18 mouse cellular contexts compared by ENCODE assay signal in genomic region chr9:60267273-60267626, GRCm38 (mm10).
DNase-seq lines count a peak whose midpoint lies in the region; ATAC-seq and TF ChIP-seq lines count a peak whose summit lies in the region.
"Had no signal": no experiment of that assay in that cellular context is flagged by ENCODE, and none has a peak within 500 bp of the region (broad histone marks: within the 10 kb centered on the region; RNA-seq: fewer than 3 reads in every experiment).

No protein-coding gene starts in this region.

- peaks cover 41% of the 10 kb centered on the region for H3K4me1 ChIP-seq in forebrain, embryonic 10.5 days
- H3K4me1 ChIP-seq in forebrain, embryonic 14.5 days (ENCODE audit: control insufficient read depth, insufficient read depth, low read length): peaks cover 32% of the 10 kb centered on the region
- peaks cover 30% of the 10 kb centered on the region for H3K4me1 ChIP-seq in hindbrain, embryonic 15.5 days (replicated peaks)
- peaks cover 15% of the 10 kb centered on the region; the same call in 1 of the 2 replicates for H3K4me1 ChIP-seq in midbrain, embryonic 16.5 days (ENCODE audit: control insufficient read depth, insufficient read depth, low read length)
- H3K4me1 ChIP-seq in stomach, postnatal 0 days (replicated peaks; ENCODE audit: control insufficient read depth, insufficient read depth): no peaks in the 10 kb centered on the region

- no peak for TF ChIP-seq CTCF in stomach, postnatal 0 days (IDR thresholded peaks at IDR 0.05; ENCODE audit: low read depth)

- H3K36me3 ChIP-seq in forebrain, embryonic 10.5 days (replicated peaks): no peaks in the 10 kb centered on the region
- H3K36me3 ChIP-seq in forebrain, embryonic 14.5 days (ENCODE audit: control insufficient read depth, insufficient read depth, low read length): no peaks in the 10 kb centered on the region
- H3K36me3 ChIP-seq in hindbrain, embryonic 15.5 days: no peaks in the 10 kb centered on the region
- no peaks in the 10 kb centered on the region for H3K36me3 ChIP-seq in midbrain, embryonic 16.5 days (ENCODE audit: control insufficient read depth, insufficient read depth, low read length)
- H3K36me3 ChIP-seq in stomach, postnatal 0 days (ENCODE audit: control insufficient read depth, insufficient read depth, low read length): no peaks in the 10 kb centered on the region
- H3K36me3 ChIP-seq: limb, embryonic 15.5 days had no signal

- WGBS in forebrain, embryonic 10.5 days: 49% methylated on average over 5 of the region's 5 CpGs
- WGBS in forebrain, embryonic 14.5 days: 5% methylated on average over 5 of the region's 5 CpGs
- 33% methylated on average over 5 of the region's 5 CpGs for WGBS in hindbrain, embryonic 15.5 days
- 14% methylated on average over 5 of the region's 5 CpGs for WGBS in midbrain, embryonic 16.5 days
- 85% methylated on average over 5 of the region's 5 CpGs for WGBS in stomach, postnatal 0 days

- H3K27ac ChIP-seq in forebrain, embryonic 10.5 days: peak overlapping the region; percentile 74
- peak overlapping the region; percentile 81 for H3K27ac ChIP-seq in forebrain, embryonic 14.5 days (ENCODE audit: low read depth, low read length)
- H3K27ac ChIP-seq in hindbrain, embryonic 15.5 days (replicated peaks): peak overlapping the region; percentile 49; the same call in 1 of the 2 replicates
- H3K27ac ChIP-seq in midbrain, embryonic 16.5 days (ENCODE audit: low read length): peak overlapping the region; percentile 50; the same call in 1 of the 2 replicates
- no peak overlapping the region for H3K27ac ChIP-seq in stomach, postnatal 0 days (replicated peaks)
- H3K27ac ChIP-seq: macrophage had no signal

- H3K27me3 ChIP-seq in forebrain, embryonic 10.5 days (ENCODE audit: poor library complexity, severe bottlenecking): peaks cover 62% of the 10 kb centered on the region
- H3K27me3 ChIP-seq in forebrain, embryonic 14.5 days (replicated peaks; ENCODE audit: control insufficient read depth, insufficient read depth, low read length): no peaks in the 10 kb centered on the region
- H3K27me3 ChIP-seq in hindbrain, embryonic 15.5 days: no peaks in the 10 kb centered on the region
- no peaks in the 10 kb centered on the region for H3K27me3 ChIP-seq in midbrain, embryonic 16.5 days (ENCODE audit: control insufficient read depth, insufficient read depth, low read depth, low read length)
- no peaks in the 10 kb centered on the region for H3K27me3 ChIP-seq in stomach, postnatal 0 days (ENCODE audit: control insufficient read depth, insufficient read depth, low read length)
- H3K27me3 ChIP-seq: limb, embryonic 15.5 days had no signal

- 0 out of 2 replicates have a peak overlapping the region, but pooled peaks have one; percentile 16 for H3K4me2 ChIP-seq in forebrain, embryonic 14.5 days (ENCODE audit: low read length)
- H3K4me2 ChIP-seq in hindbrain, embryonic 15.5 days: no peak overlapping the region
- H3K4me2 ChIP-seq in midbrain, embryonic 16.5 days (ENCODE audit: low read length): no peak overlapping the region
- H3K4me2 ChIP-seq in stomach, postnatal 0 days (replicated peaks; ENCODE audit: low read depth): no peak overlapping the region
- H3K4me2 ChIP-seq: limb, embryonic 15.5 days had no signal

- no peak; the same call in 1 of the 2 replicates for ATAC-seq in forebrain, embryonic 14.5 days
- peak; percentile 36; the same call in 1 of the 2 replicates for ATAC-seq in hindbrain, embryonic 15.5 days (ENCODE audit: low FRiP score, low read depth)
- peak; percentile 57 for ATAC-seq in midbrain, embryonic 16.5 days
- no peak for ATAC-seq in frontal cortex, adult (ENCODE audit: low TSS enrichment)
- no peak for ATAC-seq in stomach, postnatal 0 days (ENCODE audit: low FRiP score, low TSS enrichment)
- no peak for ATAC-seq in erythroblast, adult 5-6 weeks (replicated peaks; ENCODE audit: low FRiP score, poor library complexity, severe bottlenecking)
- ATAC-seq: inflammation-experienced regulatory T-cells, adult 6 months; liver, postnatal 0 days had no signal

- no peaks in the 10 kb centered on the region for H3K9me3 ChIP-seq in forebrain, embryonic 10.5 days
- H3K9me3 ChIP-seq in forebrain, embryonic 14.5 days (replicated peaks; ENCODE audit: control insufficient read depth, low read length): no peaks in the 10 kb centered on the region
- no peaks in the 10 kb centered on the region for H3K9me3 ChIP-seq in hindbrain, embryonic 15.5 days
- no peaks in the 10 kb centered on the region for H3K9me3 ChIP-seq in midbrain, embryonic 16.5 days (replicated peaks; ENCODE audit: control insufficient read depth, low read length, poor library complexity, severe bottlenecking)
- no peaks in the 10 kb centered on the region for H3K9me3 ChIP-seq in stomach, postnatal 0 days (ENCODE audit: control insufficient read depth, low read length)
- H3K9me3 ChIP-seq: limb, embryonic 15.5 days had no signal

- no peak for TF ChIP-seq EP300 in stomach, postnatal 0 days (optimal IDR thresholded peaks at IDR 0.05)

- H3K9ac ChIP-seq in forebrain, embryonic 14.5 days (ENCODE audit: low read length): no peak overlapping the region
- no peak overlapping the region for H3K9ac ChIP-seq in hindbrain, embryonic 15.5 days
- no peak overlapping the region for H3K9ac ChIP-seq in midbrain, embryonic 16.5 days (ENCODE audit: low read depth, low read length)
- no peak overlapping the region for H3K9ac ChIP-seq in stomach, postnatal 0 days (ENCODE audit: low read length)
- H3K9ac ChIP-seq: limb, embryonic 15.5 days; liver, postnatal 0 days had no signal

- no peak for DNase-seq in forebrain, embryonic 10.5 days (ENCODE audit: extremely low spot score, low spot score)
- DNase-seq in forebrain, embryonic 14.5 days (ENCODE audit: low spot score): no peak
- no peak for DNase-seq in stomach, postnatal 0 days (ENCODE audit: low spot score)
- DNase-seq: adrenal gland, adult 8-10 months; cerebellum, adult 2 months; heart, adult 18-20 months; kidney, postnatal 10 days; layer of hippocampus, adult 9-11 months; liver, postnatal 0 days; right cerebral cortex, postnatal 25 days had no signal

- peak overlapping the region; percentile 15; the same call in 1 of the 2 replicates for H3K4me3 ChIP-seq in forebrain, embryonic 10.5 days
- no peak overlapping the region for H3K4me3 ChIP-seq in forebrain, embryonic 14.5 days (ENCODE audit: low read depth, low read length)
- H3K4me3 ChIP-seq in hindbrain, embryonic 15.5 days: no peak overlapping the region
- H3K4me3 ChIP-seq in midbrain, embryonic 16.5 days (ENCODE audit: low read depth, low read length): no peak overlapping the region
- no peak overlapping the region for H3K4me3 ChIP-seq in stomach, postnatal 0 days (ENCODE audit: low read depth, low read length)
- H3K4me3 ChIP-seq: erythroblast, embryonic 14.5 days; limb, embryonic 15.5 days had no signal

Comparison
In these comparisons a context has a peak if more than half of its experiments do, and no peak if none do; other contexts are left out.
1. ATAC-seq: peak in hindbrain, embryonic 15.5 days (single experiment) and midbrain, embryonic 16.5 days (single experiment); none in forebrain, embryonic 14.5 days (single experiment), frontal cortex, adult (single experiment), stomach, postnatal 0 days (single experiment) and erythroblast, adult 5-6 weeks (single experiment).